ENCODE assay signal across 8 mouse cellular contexts in the genomic region with DNA sequence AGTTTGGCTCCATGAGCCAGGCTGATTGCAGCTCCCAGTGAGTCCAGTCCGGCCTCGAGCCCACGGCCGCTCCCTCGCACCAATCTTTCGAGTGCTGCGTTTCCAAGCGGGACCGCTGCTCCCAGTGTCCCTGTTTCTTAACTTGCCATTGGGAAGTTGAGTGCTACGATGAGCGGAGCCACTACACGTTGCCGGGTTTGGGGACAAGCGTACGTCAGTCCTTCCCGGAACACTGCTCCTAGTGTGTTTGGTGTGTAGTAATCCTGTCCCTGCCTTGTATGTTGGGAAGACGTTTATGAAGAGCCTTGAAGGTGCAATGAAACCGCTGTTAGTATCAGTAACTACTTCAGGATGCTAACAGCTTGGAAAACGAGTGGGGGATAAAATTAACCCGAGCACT. TPM values are rescaled to one million over a fixed set of nuclear protein-coding genes. Genes with fewer than 3 reads are reported as not detected.
DNase-seq lines count a peak whose midpoint lies in the region; ATAC-seq and TF ChIP-seq lines count a peak whose summit lies in the region.

No protein-coding gene starts in this region.

- no peaks in the 10 kb centered on the region for H3K9me3 ChIP-seq in lung, embryonic 16.5 days (ENCODE audit: control insufficient read depth, low read length)
- no peaks in the 10 kb centered on the region for H3K9me3 ChIP-seq in limb, embryonic 10.5 days (replicated peaks)
- no peaks in the 10 kb centered on the region for H3K9me3 ChIP-seq in neural tube, embryonic 15.5 days (replicated peaks)

- peak overlapping the region; percentile 86 for H3K4me2 ChIP-seq in lung, embryonic 16.5 days (ENCODE audit: low read depth, low read length)
- H3K4me2 ChIP-seq in neural tube, embryonic 15.5 days = peak overlapping the region; percentile 82

- DNase-seq in lung, postnatal 14 days = no peak
- DNase-seq in limb, embryonic 10.5 days (ENCODE audit: low spot score) = no peak
- DNase-seq in cerebellum, adult 9-10 months = no peak
- no peak for DNase-seq in layer of hippocampus, adult 11-12 months (ENCODE audit: low spot score)
- DNase-seq in thymus, postnatal 4 days = no peak

- peak overlapping the region; percentile 73 for H3K4me3 ChIP-seq in lung, embryonic 16.5 days (ENCODE audit: low read length)
- H3K4me3 ChIP-seq in embryonic fibroblast, embryonic 13.5 days (ENCODE audit: insufficient read depth, low read length) = peak overlapping the region; percentile 90
- H3K4me3 ChIP-seq in limb, embryonic 10.5 days = peak overlapping the region; percentile 74
- peak overlapping the region; percentile 79 for H3K4me3 ChIP-seq in neural tube, embryonic 15.5 days (replicated peaks)

- H3K36me3 ChIP-seq in lung, embryonic 16.5 days (ENCODE audit: control insufficient read depth, insufficient read depth, low read length) = peaks cover 23% of the 10 kb centered on the region
- H3K36me3 ChIP-seq in limb, embryonic 10.5 days = peaks cover 51% of the 10 kb centered on the region
- peaks cover 36% of the 10 kb centered on the region for H3K36me3 ChIP-seq in neural tube, embryonic 15.5 days

- no peak for TF ChIP-seq CTCF in embryonic fibroblast, embryonic 13.5 days (IDR thresholded peaks at IDR 0.05; ENCODE audit: borderline replicate concordance, insufficient read depth, low read length)

- H3K27me3 ChIP-seq in lung, embryonic 16.5 days (ENCODE audit: control insufficient read depth, insufficient read depth, low read depth, low read length) = no peaks in the 10 kb centered on the region
- H3K27me3 ChIP-seq in limb, embryonic 10.5 days (ENCODE audit: low read depth, poor library complexity, severe bottlenecking) = no peaks in the 10 kb centered on the region
- no peaks in the 10 kb centered on the region for H3K27me3 ChIP-seq in neural tube, embryonic 15.5 days (replicated peaks)

- no peak for TF ChIP-seq POLR2A in embryonic fibroblast, embryonic 13.5 days (IDR thresholded peaks at IDR 0.05; ENCODE audit: low read depth, low read length)

- peak overlapping the region; percentile 81 for H3K27ac ChIP-seq in lung, embryonic 16.5 days (ENCODE audit: low read length)
- peak overlapping the region; percentile 53 for H3K27ac ChIP-seq in embryonic fibroblast, embryonic 13.5 days (ENCODE audit: insufficient read depth, low read length)
- H3K27ac ChIP-seq in limb, embryonic 10.5 days = peak overlapping the region; percentile 94
- H3K27ac ChIP-seq in neural tube, embryonic 15.5 days (replicated peaks) = peak overlapping the region; percentile 92

- peak overlapping the region; percentile 93 for H3K9ac ChIP-seq in lung, embryonic 16.5 days (ENCODE audit: low read length)
- peak overlapping the region; percentile 83 for H3K9ac ChIP-seq in neural tube, embryonic 15.5 days (replicated peaks)

- under 1% methylated on average over 20 of the region's 20 CpGs for WGBS in lung, embryonic 16.5 days
- WGBS in limb, embryonic 10.5 days = under 1% methylated on average over 20 of the region's 20 CpGs
- under 1% methylated on average over 20 of the region's 20 CpGs for WGBS in neural tube, embryonic 15.5 days

- no peak; the same call in 1 of the 2 replicates for ATAC-seq in lung, embryonic 16.5 days (ENCODE audit: low read depth)
- no peak for ATAC-seq in neural tube, embryonic 15.5 days (ENCODE audit: low FRiP score)

- peaks cover 32% of the 10 kb centered on the region for H3K4me1 ChIP-seq in lung, embryonic 16.5 days (replicated peaks; ENCODE audit: control insufficient read depth, insufficient read depth, low read length)
- H3K4me1 ChIP-seq in embryonic fibroblast, embryonic 13.5 days (ENCODE audit: control insufficient read depth, insufficient read depth, low read length) = peaks cover 3% of the 10 kb centered on the region; the same call in 1 of the 2 replicates
- peaks cover 65% of the 10 kb centered on the region for H3K4me1 ChIP-seq in limb, embryonic 10.5 days
- H3K4me1 ChIP-seq in neural tube, embryonic 15.5 days = peaks cover 49% of the 10 kb centered on the region

RNA-seq across cellular contexts. Expression of gene Sphk2, which starts 0.5 kb away (rescaled TPM):
- polyA plus RNA-seq in lung, embryonic 16.5 days (2015; fragmentation: Nextera tagmentation; extraction: Ambion mirVana) = 28.9 TPM in 2 replicates
- polyA plus RNA-seq in embryonic fibroblast, embryonic 13.5 days (2011; ENCODE audit: insufficient read length, low read depth, missing spikeins) = 19.0 and 19.1 TPM in 2 replicates
- polyA plus RNA-seq in limb, embryonic 10.5 days (2016; fragmentation: Nextera tagmentation; extraction: Ambion mirVana) = 45.5 and 49.3 TPM in 2 replicates
- 23.0 and 25.7 TPM in 2 replicates for polyA plus RNA-seq in neural tube, embryonic 15.5 days (2015; fragmentation: Nextera tagmentation; extraction: Ambion mirVana)

RNA-seq across cellular contexts. Expression of gene Fam83e, which starts 2.7 kb away (rescaled TPM):
- polyA plus RNA-seq in lung, embryonic 16.5 days (2015; fragmentation: Nextera tagmentation; extraction: Ambion mirVana) = 2.0 and 2.1 TPM in 2 replicates
- polyA plus RNA-seq in embryonic fibroblast, embryonic 13.5 days (2011; ENCODE audit: insufficient read length, low read depth, missing spikeins) = not detected in 2 replicates
- 2.1 and 2.4 TPM in 2 replicates for polyA plus RNA-seq in limb, embryonic 10.5 days (2016; fragmentation: Nextera tagmentation; extraction: Ambion mirVana)
- 0.50 and 1.5 TPM in 2 replicates for polyA plus RNA-seq in neural tube, embryonic 15.5 days (2015; fragmentation: Nextera tagmentation; extraction: Ambion mirVana)

RNA-seq across cellular contexts. Expression of gene Rpl18, which starts 3.1 kb away (rescaled TPM):
- polyA plus RNA-seq in lung, embryonic 16.5 days (2015; fragmentation: Nextera tagmentation; extraction: Ambion mirVana) = 984 and 1,005 TPM in 2 replicates
- polyA plus RNA-seq in embryonic fibroblast, embryonic 13.5 days (2011; ENCODE audit: insufficient read length, low read depth, missing spikeins) = 1,118 and 1,143 TPM in 2 replicates
- polyA plus RNA-seq in limb, embryonic 10.5 days (2016; fragmentation: Nextera tagmentation; extraction: Ambion mirVana) = 1,218 and 1,459 TPM in 2 replicates
- 573 and 682 TPM in 2 replicates for polyA plus RNA-seq in neural tube, embryonic 15.5 days (2015; fragmentation: Nextera tagmentation; extraction: Ambion mirVana)

RNA-seq across cellular contexts. Expression of gene Spaca4, which starts 7.3 kb away (rescaled TPM):
- not detected in 2 replicates for polyA plus RNA-seq in lung, embryonic 16.5 days (2015; fragmentation: Nextera tagmentation; extraction: Ambion mirVana)
- polyA plus RNA-seq in embryonic fibroblast, embryonic 13.5 days (2011; ENCODE audit: insufficient read length, low read depth, missing spikeins) = not detected in 2 replicates
- not detected in 2 replicates for polyA plus RNA-seq in limb, embryonic 10.5 days (2016; fragmentation: Nextera tagmentation; extraction: Ambion mirVana)
- polyA plus RNA-seq in neural tube, embryonic 15.5 days (2015; fragmentation: Nextera tagmentation; extraction: Ambion mirVana) = not detected in 2 replicates

RNA-seq across cellular contexts. Expression of gene Dbp, which starts 13.4 kb away (rescaled TPM):
- 1.5 and 1.7 TPM in 2 replicates for polyA plus RNA-seq in lung, embryonic 16.5 days (2015; fragmentation: Nextera tagmentation; extraction: Ambion mirVana)
- polyA plus RNA-seq in embryonic fibroblast, embryonic 13.5 days (2011; ENCODE audit: insufficient read length, low read depth, missing spikeins) = 15.9 and 17.0 TPM in 2 replicates
- polyA plus RNA-seq in limb, embryonic 10.5 days (2016; fragmentation: Nextera tagmentation; extraction: Ambion mirVana) = 3.7 and 4.7 TPM in 2 replicates
- polyA plus RNA-seq in neural tube, embryonic 15.5 days (2015; fragmentation: Nextera tagmentation; extraction: Ambion mirVana) = 3.3 and 3.9 TPM in 2 replicates
